Comparison of ENCODE assay signal across 30 mouse cellular contexts in the genomic region with DNA sequence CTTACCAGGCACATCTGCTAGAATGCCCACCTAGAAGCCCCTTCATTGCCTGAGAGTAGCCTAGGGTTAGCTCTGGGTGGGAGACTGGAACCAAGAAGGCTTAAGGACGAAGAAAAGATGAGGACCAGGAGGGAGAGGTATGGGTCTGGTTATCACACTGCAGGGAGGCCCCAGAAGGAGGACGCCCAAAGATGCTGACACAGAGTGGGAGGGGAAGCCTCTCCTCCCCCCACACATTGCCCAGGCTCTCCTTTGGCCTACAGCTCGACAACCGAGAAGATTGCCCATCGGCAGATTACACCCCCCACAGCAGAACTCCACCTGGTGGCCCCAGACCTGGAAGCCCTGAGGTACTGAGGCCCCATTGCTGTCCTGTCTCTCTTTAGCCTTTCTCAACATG. TPM values are rescaled to one million over a fixed set of nuclear protein-coding genes. Genes with fewer than 3 reads are reported as not detected.
"Had no signal": no experiment of that assay in that cellular context is flagged by ENCODE, and none has a peak within 500 bp of the region (broad histone marks: within the 10 kb centered on the region; RNA-seq: fewer than 3 reads in every experiment).

No protein-coding gene starts in this region.

- H3K4me3 ChIP-seq: heart, adult 2 months; heart, embryonic 13.5 days; heart, embryonic 15.5 days; hindbrain, embryonic 13.5 days; hindbrain, embryonic 15.5 days; kidney, embryonic 15.5 days; limb, embryonic 13.5 days; limb, embryonic 15.5 days had no signal

- H3K9ac ChIP-seq: heart, embryonic 13.5 days; heart, embryonic 15.5 days; hindbrain, embryonic 13.5 days; hindbrain, embryonic 15.5 days; kidney, embryonic 15.5 days; limb, embryonic 13.5 days; limb, embryonic 15.5 days had no signal

- H3K9me3 ChIP-seq: heart, embryonic 13.5 days; heart, embryonic 15.5 days; hindbrain, embryonic 13.5 days; hindbrain, embryonic 15.5 days; kidney, embryonic 15.5 days; limb, embryonic 13.5 days; limb, embryonic 15.5 days had no signal

- DNase-seq: gastrocnemius, postnatal 14 days; gastrocnemius, postnatal 36 days; heart, adult 2 months; heart, postnatal 14 days; heart, postnatal 36 days; kidney, adult 11 months; kidney, adult 2 months; kidney, adult 9 months; kidney, postnatal 14 days; kidney, postnatal 36 days; layer of hippocampus, adult 9-11 months; layer of hippocampus, postnatal 36 days; left cerebral cortex, postnatal 4 days had no signal

- H3K4me2 ChIP-seq: heart, embryonic 11.5 days; heart, embryonic 13.5 days; heart, embryonic 15.5 days; hindbrain, embryonic 13.5 days; hindbrain, embryonic 15.5 days; kidney, embryonic 15.5 days; limb, embryonic 13.5 days; limb, embryonic 15.5 days had no signal

- H3K27ac ChIP-seq: heart, adult 2 months; heart, embryonic 13.5 days; heart, embryonic 15.5 days; hindbrain, embryonic 13.5 days; hindbrain, embryonic 15.5 days; hindbrain, postnatal 0 days; kidney, embryonic 15.5 days; kidney, postnatal 0 days; limb, embryonic 13.5 days; limb, embryonic 15.5 days had no signal

- H3K27me3 ChIP-seq: heart, embryonic 15.5 days; hindbrain, embryonic 13.5 days; hindbrain, embryonic 15.5 days; limb, embryonic 13.5 days had no signal

- H3K36me3 ChIP-seq: heart, embryonic 13.5 days; heart, embryonic 15.5 days; hindbrain, embryonic 13.5 days; hindbrain, embryonic 15.5 days; kidney, embryonic 15.5 days; limb, embryonic 13.5 days; limb, embryonic 15.5 days had no signal

- ATAC-seq: hindbrain, postnatal 0 days; intestine, embryonic 16.5 days had no signal

- H3K4me1 ChIP-seq: heart, embryonic 13.5 days; heart, embryonic 15.5 days; hindbrain, embryonic 13.5 days; hindbrain, embryonic 15.5 days; kidney, embryonic 15.5 days; limb, embryonic 13.5 days; limb, embryonic 15.5 days had no signal

RNA-seq across cellular contexts. Expression of a gene that starts 16.0 kb away (rescaled TPM):
- total RNA-seq: hematopoietic stem cell, adult 5-6 weeks had no signal

RNA-seq across cellular contexts. Expression of a gene that starts 33.8 kb away (rescaled TPM):
- total RNA-seq: gastrocnemius, postnatal 14 days; heart, adult 2 months; heart, postnatal 36 days; hematopoietic stem cell, adult 5-6 weeks; hindbrain, postnatal 0 days had no signal
- polyA plus RNA-seq: gonadal fat pad, adult 2 months; heart, adult 2 months; heart, embryonic 11.5 days; heart, postnatal 0 days; hindbrain, embryonic 11.5 days; hindbrain, embryonic 13.5 days; intestine, embryonic 16.5 days; kidney, adult 2 months; kidney, postnatal 0 days; large intestine, adult 2 months; limb, embryonic 11.5 days had no signal
